Mouse (Mus musculus) lung, postnatal 36 days (tissue): ENCODE data around the gene Exoc3l.
A peak's percentile ranks its signal among the peaks of the same experiment; 100 is the strongest.

ENCODE experiments used
- DNase-seq: peaks from one replicate; pipeline ENCODE4 v3.0.0; 2022; ENCODE audit warnings: mixed read lengths

Exoc3l gene

DNA sequence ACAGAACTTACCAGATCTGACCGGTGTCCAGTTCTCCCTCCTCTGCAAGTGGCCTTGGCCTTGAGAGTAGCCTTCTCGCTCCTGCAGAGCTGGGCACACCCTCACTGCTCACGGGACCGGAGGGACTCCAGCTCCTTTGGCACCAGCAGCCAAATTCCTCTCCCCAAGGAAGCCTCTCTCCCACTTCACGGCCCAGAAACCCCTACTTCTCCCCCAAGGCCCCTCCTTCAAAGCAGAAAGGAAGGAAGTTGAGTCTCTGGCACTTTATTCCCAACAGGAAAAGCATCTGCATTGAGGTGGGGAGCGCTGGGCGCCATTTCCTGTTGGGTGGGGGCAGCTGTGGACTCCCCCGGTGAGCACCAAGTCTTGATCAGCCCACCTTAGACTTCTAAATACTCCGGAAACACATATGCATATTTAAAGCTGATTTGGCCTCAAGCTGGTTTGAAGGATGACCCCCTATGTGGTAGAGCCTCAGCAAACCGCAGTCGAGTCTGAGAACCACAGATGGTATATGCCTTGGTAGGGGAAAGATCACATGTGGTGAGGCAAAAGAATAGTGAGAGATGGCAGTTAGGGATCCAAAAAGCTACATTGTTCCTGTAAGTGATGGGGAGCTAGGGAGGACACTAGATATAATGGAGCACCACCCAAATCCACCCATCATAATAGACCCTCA lies at the start of gene Exoc3l:
Exoc3l (minus strand) TSS at position 207 of the 679 bp plus-strand sequence.
- peak; percentile 45 for DNase-seq

- DNase-seq: peak; percentile 77
Measured at GRCm38 (mm10) chr8:105345061-105345975, 49.4 kb upstream of the Exoc3l start.

GRCm38 (mm10) chr8:105343791-105344574 lies 48.1 kb upstream of the Exoc3l start:
- DNase-seq: peak; percentile 61

- DNase-seq: no peak
Measured at GRCm38 (mm10) chr8:105342768-105343167, 46.9 kb upstream of the Exoc3l start.

- DNase-seq: peak; percentile 85
Measured at GRCm38 (mm10) chr8:105341399-105341798, 45.5 kb upstream of the Exoc3l start.

- DNase-seq: peak; percentile 93
Measured at GRCm38 (mm10) chr8:105339886-105340635, 44.2 kb upstream of the Exoc3l start.

DNA sequence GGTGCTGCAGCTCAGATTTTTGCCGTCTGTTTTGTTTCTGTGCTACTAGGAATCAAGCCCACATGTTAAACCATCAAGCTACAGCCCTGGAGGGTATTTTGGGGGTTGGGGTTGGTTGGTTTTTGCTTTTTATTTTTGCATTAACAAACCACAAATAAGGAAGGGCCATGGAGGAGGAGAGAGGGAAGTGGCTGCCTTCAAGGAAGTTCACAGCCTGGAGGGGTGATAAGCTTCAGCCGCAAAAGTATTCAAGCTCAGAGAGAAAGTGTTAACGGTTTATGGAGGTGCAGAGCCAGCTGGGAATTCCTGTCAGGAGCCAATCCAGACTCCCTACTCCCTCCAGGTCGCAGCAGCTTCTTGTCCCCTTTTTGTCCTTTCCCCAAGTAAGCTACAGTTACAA lies 43.1 kb upstream of the Exoc3l start:
- DNase-seq: no peak

DNA sequence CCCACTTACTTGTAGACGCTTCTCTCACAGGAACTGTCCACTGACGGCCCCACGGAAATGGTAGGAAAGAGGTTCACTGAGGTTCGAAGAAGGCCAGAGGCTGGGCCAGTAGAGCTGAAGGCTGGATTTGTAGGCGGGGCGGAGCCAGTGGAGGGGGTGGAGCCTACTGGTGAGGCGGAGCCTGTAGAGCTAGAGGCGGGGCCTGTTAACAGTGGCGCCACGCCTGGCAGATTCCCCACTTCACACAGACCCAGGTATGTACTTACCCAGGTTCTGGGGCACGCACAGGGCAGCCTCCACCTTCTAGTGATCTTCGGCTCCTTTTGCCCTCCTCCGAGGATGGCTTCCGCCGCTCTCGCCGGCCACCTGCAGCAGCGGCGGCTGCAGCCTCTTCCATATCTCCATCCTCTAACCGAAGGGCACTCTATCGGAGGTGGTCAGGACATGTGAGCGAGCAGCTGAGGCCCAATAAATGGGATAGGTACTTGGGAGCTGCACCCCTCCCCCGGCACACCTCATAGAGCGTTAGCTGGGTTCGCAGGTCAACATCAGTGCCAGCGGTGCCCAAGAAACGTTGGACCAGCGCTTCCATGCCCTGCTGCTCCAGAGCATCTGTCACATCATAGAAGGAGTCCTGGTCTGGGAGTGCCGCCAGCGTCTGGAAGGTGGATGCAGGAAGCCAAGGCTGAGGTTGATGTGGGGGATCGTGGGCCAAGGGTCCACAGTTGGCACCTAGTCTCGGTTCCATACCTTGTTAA lies 40.7 kb upstream of the Exoc3l start:
- DNase-seq: no peak

- no peak for DNase-seq
Measured at GRCm38 (mm10) chr8:105332523-105332922, 36.6 kb upstream of the Exoc3l start.

- no peak for DNase-seq
Measured at GRCm38 (mm10) chr8:105331931-105332330, 36.0 kb upstream of the Exoc3l start.

DNA sequence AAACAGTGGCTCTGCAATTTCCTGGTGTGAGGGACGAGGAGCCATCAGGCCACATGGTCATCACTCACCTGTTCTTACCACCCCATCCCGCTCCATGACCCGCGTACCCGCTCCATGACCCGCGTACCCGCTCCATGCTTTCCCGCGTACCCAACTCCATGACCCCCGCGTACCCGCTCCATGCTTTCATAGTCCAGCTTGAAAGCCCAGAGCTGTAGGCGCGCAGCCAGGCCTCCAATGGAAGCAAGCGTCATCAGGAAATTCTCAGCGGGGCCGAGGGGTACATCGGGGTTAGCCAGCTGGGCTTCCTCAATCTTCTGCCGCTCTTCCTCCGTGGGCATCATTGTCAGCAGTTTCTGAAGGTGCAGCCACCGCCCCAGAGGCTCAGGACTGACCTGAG lies 35.6 kb upstream of the Exoc3l start:
- DNase-seq: no peak

GRCm38 (mm10) chr8:105330325-105330724 lies 34.4 kb upstream of the Exoc3l start:
- no peak for DNase-seq

GRCm38 (mm10) chr8:105326968-105327367 lies 31.1 kb upstream of the Exoc3l start:
- DNase-seq: no peak

DNA sequence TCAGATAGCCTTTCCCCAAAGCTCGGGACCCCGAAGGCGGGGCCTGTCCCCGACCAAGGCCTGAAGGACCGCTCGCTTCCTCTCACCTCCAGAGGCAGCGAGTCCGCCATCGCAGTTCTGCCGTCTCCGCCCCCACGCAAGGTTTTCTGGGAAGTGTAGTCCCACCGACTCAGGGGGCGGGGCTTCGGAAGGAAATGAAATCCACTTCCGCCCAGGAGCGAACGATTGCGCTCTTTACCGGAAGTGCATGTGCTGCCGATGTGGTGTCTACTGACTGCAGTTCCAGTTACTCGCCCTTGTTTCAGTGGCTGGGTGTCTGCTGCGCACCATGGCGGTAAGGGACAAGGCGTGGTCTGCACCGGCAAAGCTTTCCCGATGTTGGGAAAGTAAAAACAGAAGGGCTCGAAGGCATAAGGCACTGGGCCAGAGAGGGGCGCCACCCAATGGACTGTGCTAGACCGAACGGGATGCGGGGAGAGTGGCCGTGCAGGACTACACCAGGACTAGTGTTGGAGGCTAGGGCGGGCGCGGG lies 30.3 kb upstream of the Exoc3l start, which contains the start of the genes Lrrc29 and Tmem208:
Lrrc29 (minus strand) TSS at position 138 of the 532 bp plus-strand sequence.
Tmem208 (plus strand) TSS at position 214 of the 532 bp plus-strand sequence.
- DNase-seq: peak; percentile 98

DNA sequence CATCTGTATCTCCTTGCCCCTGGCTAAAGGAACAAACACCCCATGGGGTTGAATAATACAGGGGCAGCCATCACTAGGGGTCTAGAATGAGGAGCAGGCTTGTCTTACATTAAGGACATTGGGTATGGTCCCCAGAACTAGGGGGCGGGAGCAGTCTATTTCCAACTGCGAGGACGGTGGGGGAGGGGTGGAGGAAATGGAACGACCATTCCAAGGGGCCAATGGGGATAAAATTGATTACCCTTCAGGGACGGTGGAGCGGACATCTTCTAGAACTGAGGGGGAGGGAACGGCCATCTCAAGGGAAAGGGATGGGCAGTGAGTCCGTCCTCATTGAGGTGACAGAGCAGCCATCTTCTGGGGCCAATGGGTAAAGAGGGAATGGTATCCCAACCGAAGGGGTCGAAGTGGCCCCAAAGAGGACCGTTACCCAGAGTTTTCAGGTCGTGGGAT lies 29.8 kb upstream of the Exoc3l start:
- no peak for DNase-seq

- DNase-seq: no peak
Measured at GRCm38 (mm10) chr8:105323183-105323582, 27.3 kb upstream of the Exoc3l start.

DNA sequence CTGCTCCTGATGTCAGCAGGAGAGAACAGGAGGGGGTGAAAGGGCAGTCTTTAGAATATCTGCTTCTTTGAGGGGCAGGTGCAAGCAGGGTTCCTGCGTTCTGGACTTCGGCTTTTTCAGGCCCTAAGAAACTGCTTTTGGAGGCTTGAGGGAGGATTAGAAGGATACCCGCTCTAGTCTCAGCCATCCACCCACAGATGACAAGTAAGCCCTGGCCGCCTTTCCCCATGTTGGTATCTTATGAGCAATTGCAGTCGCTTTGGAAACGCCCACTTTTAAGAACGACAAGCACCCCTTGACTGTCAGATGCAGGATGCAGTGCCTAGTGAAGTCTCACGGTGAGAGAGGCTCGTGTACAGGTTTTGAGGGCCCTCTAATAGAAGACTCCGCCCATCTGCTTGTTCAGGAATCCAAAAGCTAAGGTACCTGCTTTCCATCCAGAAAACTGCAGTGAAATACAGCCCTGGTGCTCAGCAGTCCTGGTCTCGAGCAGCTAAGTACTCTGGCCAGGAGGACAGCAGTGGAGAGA lies 22.8 kb upstream of the Exoc3l start:
- peak; percentile 78 for DNase-seq

- DNase-seq: peak; percentile 87
Measured at GRCm38 (mm10) chr8:105317941-105318340, 22.0 kb upstream of the Exoc3l start.

DNA sequence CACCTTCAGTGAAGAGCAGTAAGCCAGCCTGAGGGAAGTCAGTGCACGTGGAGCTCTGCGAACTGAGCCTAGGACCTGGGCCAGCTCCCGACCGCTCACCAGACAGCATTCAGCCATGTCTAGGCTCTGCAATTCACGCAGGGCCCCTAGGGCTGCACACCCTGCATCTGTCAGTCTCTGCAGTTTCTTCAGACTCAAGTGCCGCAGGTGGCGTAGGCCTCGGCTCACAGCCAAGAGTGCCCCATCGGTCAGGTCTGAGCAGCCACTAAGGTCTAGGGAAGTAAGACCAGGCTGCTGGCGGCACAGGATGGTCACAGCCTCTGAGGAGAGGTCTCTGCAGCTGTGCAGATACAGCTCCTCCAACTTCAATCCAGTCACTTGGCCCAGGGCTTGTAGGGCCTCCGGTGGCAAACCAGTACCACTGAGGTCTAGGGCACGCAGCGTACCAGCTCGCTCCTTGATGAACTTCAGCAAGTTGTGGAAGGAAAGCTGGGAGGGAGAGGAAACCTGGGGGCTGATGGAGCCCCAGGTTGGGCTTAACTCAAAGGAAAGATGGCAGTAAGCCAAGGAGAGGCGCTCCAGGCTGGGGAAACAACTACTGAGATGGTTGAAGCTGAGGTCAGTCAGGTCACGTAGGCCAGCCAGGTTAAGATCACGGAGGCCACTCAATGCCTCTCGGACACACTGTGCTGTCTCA lies 19.3 kb upstream of the Exoc3l start:
- DNase-seq: peak; percentile 43
